Mouse (Mus musculus) embryonic facial prominence, embryonic 15.5 days (tissue): ENCODE data around the gene Gbf1. TPM values are rescaled to one million over a fixed set of nuclear protein-coding genes. Genes with fewer than 3 reads are reported as not detected.
"Not testable (repeated sequence)": the region's sequence is repeated elsewhere in the genome, so short reads cannot be mapped to it uniquely, and the experiment has no call there.

Experiments used
- ATAC-seq: fragments of 200-750 bp; cut with Nextera tagmentation; 2 replicates; pipeline ENCODE4 v1.8.0; 2017; ENCODE audit warnings: low read depth, moderate TSS enrichment; ENCODE audit not compliant: insufficient number of reproducible peaks, low FRiP score, low TSS enrichment
- H3K27ac ChIP-seq: fragments of 300-500 bp; sonication (generic); replicated peaks from 2 replicates; pipeline ENCODE4 v1.5.1; 2015; ENCODE audit warnings: mild to moderate bottlenecking, inconsistent platforms
- H3K27me3 ChIP-seq: fragments of 300-500 bp; sonication (generic); 2 replicates; pipeline ENCODE4 v1.6.1; 2015; ENCODE audit warnings: inconsistent platforms
- H3K36me3 ChIP-seq: fragments of 300-500 bp; sonication (generic); 2 replicates; pipeline ENCODE4 v1.6.1; 2015; ENCODE audit warnings: mild to moderate bottlenecking, inconsistent platforms
- H3K4me1 ChIP-seq: fragments of 300-500 bp; sonication (generic); 2 replicates; pipeline ENCODE4 v1.6.1; 2015; ENCODE audit warnings: inconsistent platforms
- H3K4me2 ChIP-seq: fragments of 300-500 bp; sonication (generic); replicated peaks from 2 replicates; pipeline ENCODE4 v1.6.1; 2015; ENCODE audit warnings: mild to moderate bottlenecking, inconsistent platforms
- H3K4me3 ChIP-seq: fragments of 300-500 bp; sonication (generic); replicated peaks from 2 replicates; pipeline ENCODE4 v1.5.1; 2015; ENCODE audit warnings: mild to moderate bottlenecking, inconsistent platforms
- H3K9ac ChIP-seq: fragments of 300-500 bp; sonication (generic); 2 replicates; pipeline ENCODE4 v1.6.1; 2015; ENCODE audit warnings: inconsistent platforms
- H3K9me3 ChIP-seq: fragments of 300-500 bp; sonication (generic); replicated peaks from 2 replicates; pipeline ENCODE4 v1.6.1; 2016; ENCODE audit warnings: inconsistent platforms
- WGBS: fragments of 180-500 bp; shearing (Covaris S2); methylation state at CpG from one replicate; pipeline ENCODE4 v1.1.7; 2015; 5-methylcytosine and 5-hydroxymethylcytosine counted together
- polyA plus RNA-seq: library from polyadenylated mRNA; unstranded; fragments of >200 nt; fragmentation: Nextera tagmentation; extraction: Ambion mirVana; gene quantifications from 2 replicates; pipeline ENCODE4 v1.2.1, GENCODE M21; 2015

Gbf1 gene
- polyA plus RNA-seq, 1 experiment from 2014 or later = 61.2 TPM

DNA sequence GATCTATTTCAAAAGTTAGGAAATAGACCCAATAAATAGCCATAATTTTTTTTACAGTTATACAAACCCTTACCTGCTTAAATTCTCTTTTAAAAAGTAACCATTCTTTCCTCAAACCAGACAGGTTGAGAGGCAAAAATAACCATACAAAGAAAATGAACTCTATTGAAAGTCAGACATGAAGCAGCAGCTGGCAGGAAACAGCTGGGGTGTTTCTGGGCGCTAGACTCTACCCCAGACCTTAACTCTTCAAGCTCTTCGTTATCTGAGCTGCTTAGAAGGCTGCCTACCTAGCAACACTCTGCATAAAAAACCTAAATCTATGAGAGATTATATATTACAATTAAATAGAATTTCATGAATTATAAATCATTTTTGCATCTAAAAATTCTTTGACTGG lies 34.9 kb downstream of the Gbf1 start:
- Histone ChIP-seq H3K9ac (no peak overlapping the region), H3K27ac (no peak overlapping the region), H3K4me1 (0 out of 2 replicates have a peak, but pooled peaks cover 4% of the 10 kb centered on the region), H3K9me3 (no peaks in the 10 kb centered on the region), H3K36me3 (peaks cover 4% of the 10 kb centered on the region), H3K27me3 (no peaks in the 10 kb centered on the region), H3K4me2 (no peak overlapping the region), H3K4me3 (no peak overlapping the region)
- ATAC-seq = no peak
- WGBS = 71% methylated on average over 2 of the region's 2 CpGs

DNA sequence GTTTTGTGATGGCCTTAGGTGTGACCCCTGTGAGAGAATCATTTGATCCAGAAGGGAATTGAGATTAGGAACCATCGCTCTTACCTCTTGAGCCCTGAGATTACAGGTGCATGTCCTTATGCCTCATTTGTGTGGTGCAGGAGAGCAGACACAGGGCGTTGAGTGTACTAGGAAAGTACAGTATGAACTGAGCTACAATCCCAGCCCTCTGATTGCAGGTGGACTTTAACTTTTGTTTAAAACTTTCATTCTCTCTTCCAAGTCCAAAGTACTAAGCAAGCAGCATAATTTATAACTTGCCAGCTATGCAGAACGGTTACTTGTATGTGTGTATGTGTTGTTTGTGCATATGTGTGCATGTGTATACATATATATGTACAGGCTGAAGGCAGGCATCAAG lies 46.0 kb downstream of the Gbf1 start:
- H3K9me3 ChIP-seq = no peaks in the 10 kb centered on the region
- no peaks in the 10 kb centered on the region for H3K36me3 ChIP-seq
- no peaks in the 10 kb centered on the region for H3K4me1 ChIP-seq
- no peak overlapping the region for H3K27ac ChIP-seq
- WGBS = 93% methylated on average over 3 of the region's 3 CpGs
- H3K27me3 ChIP-seq = no peaks in the 10 kb centered on the region
- H3K9ac ChIP-seq = no peak overlapping the region
- no peak overlapping the region for H3K4me3 ChIP-seq
- no peak overlapping the region for H3K4me2 ChIP-seq
- ATAC-seq = no peak

DNA sequence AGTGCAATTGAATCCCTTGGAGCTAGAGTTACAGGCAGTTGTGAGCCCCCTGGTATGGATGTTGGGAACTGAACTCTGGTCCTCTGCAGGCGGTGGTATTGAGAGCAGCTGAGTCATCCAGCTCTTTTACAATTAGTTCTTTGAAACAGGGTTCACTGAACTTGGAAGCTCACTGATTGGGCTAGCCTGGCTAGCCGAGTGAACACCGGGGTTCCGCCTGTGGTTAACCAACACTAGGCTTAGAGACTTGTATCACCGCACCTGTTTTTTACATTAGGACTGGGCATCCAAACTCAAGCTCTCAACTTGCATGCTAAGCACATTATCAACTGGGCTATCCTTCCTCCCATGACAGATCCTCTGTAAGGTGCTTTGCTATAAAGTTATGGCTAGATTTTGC lies 46.6 kb downstream of the Gbf1 start:
- H3K9me3 ChIP-seq = no peaks in the 10 kb centered on the region
- H3K9ac ChIP-seq = no peak overlapping the region
- H3K27ac ChIP-seq = no peak overlapping the region
- H3K4me3 ChIP-seq = no peak overlapping the region
- H3K4me1 ChIP-seq = no peaks in the 10 kb centered on the region
- no peaks in the 10 kb centered on the region for H3K36me3 ChIP-seq
- WGBS = 81% methylated on average over 5 of the region's 5 CpGs
- H3K27me3 ChIP-seq = no peaks in the 10 kb centered on the region
- no peak for ATAC-seq
- H3K4me2 ChIP-seq = no peak overlapping the region

DNA sequence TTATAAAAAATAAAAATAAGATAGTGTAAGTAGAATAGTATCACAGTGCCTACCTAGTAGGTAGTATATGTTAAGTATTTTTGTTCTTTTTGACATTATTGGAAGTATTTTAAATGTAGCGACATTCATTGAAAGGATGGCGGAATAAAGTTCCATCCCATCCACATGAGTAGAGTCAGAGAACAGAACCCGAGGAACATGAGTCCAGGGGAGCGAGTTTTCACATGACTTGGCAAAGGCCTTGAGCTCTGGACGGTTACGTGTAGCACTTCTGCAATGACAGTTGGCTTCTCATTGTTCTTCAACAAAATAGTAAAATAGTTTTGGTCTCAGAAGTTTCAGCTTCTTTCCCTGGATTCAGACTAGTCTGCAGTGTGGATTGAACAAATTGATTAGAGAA lies 51.9 kb downstream of the Gbf1 start:
- H3K9me3 ChIP-seq = no peaks in the 10 kb centered on the region
- H3K27ac ChIP-seq = no peak overlapping the region
- ATAC-seq = no peak
- H3K4me1 ChIP-seq = no peaks in the 10 kb centered on the region
- no peak overlapping the region for H3K4me3 ChIP-seq
- no peak overlapping the region for H3K4me2 ChIP-seq
- H3K36me3 ChIP-seq = no peaks in the 10 kb centered on the region
- no peaks in the 10 kb centered on the region for H3K27me3 ChIP-seq
- H3K9ac ChIP-seq = no peak overlapping the region
- 90% methylated on average over 6 of the region's 6 CpGs for WGBS

DNA sequence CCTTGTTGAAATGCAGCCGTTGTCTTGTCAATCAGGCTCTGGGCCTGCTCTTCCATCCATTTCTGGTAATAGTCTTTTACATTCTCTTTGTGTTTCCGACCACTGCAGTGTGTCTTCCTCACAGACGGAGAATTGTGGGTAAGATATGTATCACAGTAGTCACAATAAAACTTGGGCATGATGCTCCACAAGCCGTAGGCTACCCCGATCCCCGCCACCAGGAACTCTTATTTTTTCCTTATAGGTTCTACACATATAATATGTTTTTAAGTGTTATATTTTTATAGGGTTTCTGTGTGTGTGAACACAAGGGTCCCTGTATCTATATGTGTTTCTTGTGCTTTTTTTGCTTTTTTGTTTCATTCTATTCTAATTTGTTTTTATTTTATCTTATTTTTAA lies 53.4 kb downstream of the Gbf1 start:
- H3K36me3 ChIP-seq = no peaks in the 10 kb centered on the region
- no peak overlapping the region for H3K4me2 ChIP-seq
- no peak overlapping the region for H3K27ac ChIP-seq
- 91% methylated on average over 6 of the region's 6 CpGs for WGBS
- no peak overlapping the region for H3K4me3 ChIP-seq
- no peak overlapping the region for H3K9ac ChIP-seq
- H3K27me3 ChIP-seq = no peaks in the 10 kb centered on the region
- H3K9me3 ChIP-seq = no peaks in the 10 kb centered on the region
- H3K4me1 ChIP-seq = no peaks in the 10 kb centered on the region
- ATAC-seq = no peak

DNA sequence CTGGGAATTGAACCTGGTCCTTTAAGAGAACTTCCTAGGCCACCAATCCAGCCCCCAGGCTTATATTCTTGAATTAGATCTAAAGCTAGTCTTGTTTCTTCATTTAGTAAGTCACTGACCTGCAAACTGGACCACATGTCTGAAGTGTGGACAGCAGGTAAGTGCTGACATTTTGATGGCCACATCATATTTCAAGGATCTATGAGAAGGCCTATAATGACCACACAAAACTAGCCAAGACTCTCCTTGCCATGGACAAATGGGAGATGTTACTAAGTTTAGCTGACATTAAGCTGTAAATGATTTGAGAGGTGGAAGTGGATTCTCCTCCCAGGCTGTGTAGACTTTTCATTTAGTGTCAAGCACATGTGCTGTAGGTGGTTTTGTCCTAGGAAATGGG lies 58.6 kb downstream of the Gbf1 start:
- Histone ChIP-seq H3K4me2 (no peak overlapping the region), H3K9ac (no peak overlapping the region), H3K9me3 (no peaks in the 10 kb centered on the region)

DNA sequence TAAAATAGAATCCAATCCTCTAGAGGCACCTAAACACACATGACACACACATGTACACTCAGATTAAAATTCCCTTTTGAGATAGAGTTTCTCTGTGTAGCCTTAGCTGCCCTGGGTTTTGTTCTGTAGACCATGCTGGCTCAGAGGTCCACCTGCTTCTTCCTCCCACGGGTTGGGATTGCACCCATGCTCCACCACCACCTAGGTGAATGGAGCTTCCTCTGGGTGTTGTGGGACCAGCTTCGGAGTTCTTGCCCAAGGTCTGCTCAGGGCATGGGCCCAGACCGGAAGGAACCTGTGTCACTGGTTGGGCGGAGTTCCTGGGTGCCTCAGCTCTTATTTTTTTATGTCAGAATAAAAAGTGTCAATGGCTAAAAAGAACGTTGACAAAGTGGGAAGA lies 62.2 kb downstream of the Gbf1 start:
- no peak for ATAC-seq
- Histone ChIP-seq H3K27me3 (no peaks in the 10 kb centered on the region), H3K4me1 (peaks cover 19% of the 10 kb centered on the region), H3K4me3 (no peak overlapping the region), H3K36me3 (no peaks in the 10 kb centered on the region), H3K9ac (no peak overlapping the region), H3K27ac (no peak overlapping the region), H3K9me3 (no peaks in the 10 kb centered on the region), H3K4me2 (no peak overlapping the region)
- 74% methylated on average over 5 of the region's 5 CpGs for WGBS

More for the DNA sequence above, 58.6 kb downstream of the Gbf1 start:
- Histone ChIP-seq H3K36me3 (no peaks in the 10 kb centered on the region), H3K4me3 (no peak overlapping the region), H3K27ac (no peak overlapping the region), H3K27me3 (no peaks in the 10 kb centered on the region), H3K4me1 (peaks cover 15% of the 10 kb centered on the region)
- ATAC-seq = no peak

DNA sequence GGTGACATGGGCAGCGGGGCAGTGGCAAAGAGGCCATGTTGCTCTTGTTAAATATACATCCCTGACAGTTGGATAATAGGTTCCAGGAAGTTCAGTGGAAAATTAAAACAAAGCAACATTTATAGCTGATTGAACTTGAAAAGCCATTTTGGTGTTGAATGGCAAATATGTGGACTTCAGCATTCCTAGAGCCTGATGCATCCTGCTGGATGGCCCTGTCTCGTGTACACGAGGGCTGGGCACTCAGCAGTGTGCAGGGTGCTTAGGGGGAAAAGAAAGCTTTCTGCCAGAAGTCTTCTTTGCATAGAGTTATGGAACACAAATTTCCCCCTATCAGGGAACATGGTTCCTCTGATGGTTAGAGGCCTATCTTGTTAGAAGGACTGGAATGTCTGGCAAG lies 63.1 kb downstream of the Gbf1 start:
- 25% methylated on average over 3 of the region's 3 CpGs for WGBS
- Histone ChIP-seq H3K9ac (no peak overlapping the region), H3K4me1 (peaks cover 19% of the 10 kb centered on the region), H3K4me2 (no peak overlapping the region), H3K4me3 (no peak overlapping the region), H3K27me3 (no peaks in the 10 kb centered on the region), H3K36me3 (no peaks in the 10 kb centered on the region), H3K9me3 (no peaks in the 10 kb centered on the region), H3K27ac (peak overlapping the region; percentile 41)
- no peak; the same call in 1 of the 2 replicates for ATAC-seq

DNA sequence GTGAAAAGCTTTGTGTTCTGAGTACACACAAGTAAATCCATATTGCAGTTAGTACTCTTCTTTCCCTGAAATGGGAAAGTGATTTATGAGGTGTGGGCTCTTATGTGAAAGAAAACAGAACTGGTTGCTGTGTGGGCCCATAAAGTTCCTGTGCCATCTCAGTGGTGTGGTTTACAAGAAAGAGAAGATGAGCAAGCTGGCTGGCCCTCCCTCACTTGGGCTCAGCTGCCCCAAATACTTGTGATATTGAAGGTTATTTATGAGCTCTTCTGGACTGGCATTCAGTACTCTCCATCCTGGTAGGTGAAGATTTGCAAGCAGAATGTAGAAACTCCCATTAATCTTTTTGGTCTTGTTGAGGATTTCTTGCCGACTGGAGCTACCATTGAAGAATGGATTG lies 64.4 kb downstream of the Gbf1 start:
- no peak for ATAC-seq
- Histone ChIP-seq H3K27me3 (no peaks in the 10 kb centered on the region), H3K9ac (no peak overlapping the region), H3K9me3 (no peaks in the 10 kb centered on the region), H3K4me1 (peaks cover 19% of the 10 kb centered on the region), H3K4me3 (no peak overlapping the region), H3K27ac (no peak overlapping the region), H3K36me3 (no peaks in the 10 kb centered on the region), H3K4me2 (no peak overlapping the region)
- WGBS = 70% methylated on average over 1 of the region's 1 CpGs

DNA sequence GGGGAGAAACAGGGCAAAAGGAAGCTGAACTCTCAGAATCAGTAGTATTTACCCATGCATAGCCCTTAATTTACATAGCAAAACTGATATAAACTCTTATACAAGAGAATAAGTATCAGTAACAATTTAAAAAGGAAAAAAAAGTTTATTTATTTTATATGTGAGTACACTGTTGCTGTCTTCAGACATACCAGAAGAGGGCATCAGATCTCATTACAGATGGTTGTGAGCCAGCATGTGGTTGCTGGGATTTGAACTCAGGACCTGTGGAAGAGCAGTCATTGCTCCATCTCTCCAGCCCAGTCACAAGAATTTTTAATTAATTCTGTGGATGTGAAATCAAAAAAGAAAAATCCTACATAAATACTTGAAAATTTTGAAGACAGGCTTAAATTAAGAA lies 65.0 kb downstream of the Gbf1 start:
- ATAC-seq = not testable (repeated sequence)

DNA sequence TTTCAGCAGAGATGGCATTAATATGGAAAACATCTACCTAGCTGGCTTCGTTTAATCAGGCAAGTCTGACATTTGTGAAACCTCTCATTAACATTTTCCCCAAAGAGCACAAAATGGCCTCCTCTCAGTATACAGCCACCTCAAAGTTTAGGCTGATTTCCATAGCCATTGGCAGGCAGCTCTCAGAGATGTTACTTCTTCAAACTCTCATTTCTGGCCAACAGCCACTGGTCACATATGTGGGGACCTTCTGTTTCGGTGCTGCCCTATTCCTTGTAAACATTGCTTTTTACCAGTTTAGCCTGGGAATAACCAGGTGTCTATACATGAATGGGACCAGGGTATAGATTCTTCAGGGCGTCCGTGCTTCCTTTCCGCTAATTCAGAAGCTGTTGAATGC lies 67.8 kb downstream of the Gbf1 start:
- Histone ChIP-seq H3K4me1 (peaks cover 21% of the 10 kb centered on the region), H3K9me3 (no peaks in the 10 kb centered on the region), H3K4me2 (no peak overlapping the region), H3K27ac (no peak overlapping the region), H3K27me3 (no peaks in the 10 kb centered on the region), H3K4me3 (no peak overlapping the region), H3K9ac (no peak overlapping the region), H3K36me3 (no peaks in the 10 kb centered on the region)
- no peak for ATAC-seq
- 84% methylated on average over 5 of the region's 5 CpGs for WGBS

More for the DNA sequence above, 65.0 kb downstream of the Gbf1 start:
- not testable (repeated sequence) for H3K27ac ChIP-seq, H3K27me3 ChIP-seq, H3K4me2 ChIP-seq, H3K9ac ChIP-seq, H3K9me3 ChIP-seq, H3K4me3 ChIP-seq, H3K36me3 ChIP-seq
- peaks cover 19% of the 10 kb centered on the region for H3K4me1 ChIP-seq

DNA sequence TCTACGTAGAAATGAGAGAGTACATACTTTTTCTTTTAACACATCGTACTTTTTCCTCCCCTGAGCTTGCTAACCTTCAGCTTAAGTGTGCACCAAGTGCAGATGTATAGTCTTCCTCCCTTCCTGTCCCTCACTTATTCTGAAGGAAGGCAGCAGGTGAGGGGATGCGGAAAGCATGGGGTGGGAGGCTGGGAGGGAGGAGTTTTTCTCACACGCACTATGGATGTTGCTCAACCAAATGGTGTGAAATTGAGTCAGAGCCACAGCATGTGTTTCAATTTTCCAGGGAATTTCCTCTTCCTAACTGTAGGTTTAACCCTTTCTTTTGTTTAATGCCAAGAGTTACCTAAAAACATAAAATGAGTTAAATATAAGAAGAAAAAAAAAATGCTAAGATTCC lies 70.8 kb downstream of the Gbf1 start:
- H3K9me3 ChIP-seq = no peaks in the 10 kb centered on the region
- H3K4me3 ChIP-seq = no peak overlapping the region
- no peak overlapping the region for H3K4me2 ChIP-seq
- H3K27me3 ChIP-seq = no peaks in the 10 kb centered on the region
- no peaks in the 10 kb centered on the region for H3K36me3 ChIP-seq
- no peak overlapping the region for H3K27ac ChIP-seq
- peaks cover 12% of the 10 kb centered on the region for H3K4me1 ChIP-seq
- WGBS = 36% methylated on average over 4 of the region's 4 CpGs
- H3K9ac ChIP-seq = no peak overlapping the region
- no peak; the same call in 1 of the 2 replicates for ATAC-seq
